Mouse (Mus musculus) liver, adult 2 months (tissue): ENCODE measurements around the gene Gm7849.
"Not testable (repeated sequence)": the region's sequence is repeated elsewhere in the genome, so short reads cannot be mapped to it uniquely, and the experiment has no call there.

Source experiments
- CTCF ChIP-seq: fragments of 200-500 bp; IDR thresholded peaks from 2 replicates; pipeline ENCODE4 v1.5.1; 2011; ENCODE audit warnings: low read depth, low read length, control low read depth
- POLR2A ChIP-seq: fragments of 200-500 bp; IDR thresholded peaks from 2 replicates; pipeline ENCODE4 v1.6.1; 2011; ENCODE audit warnings: low read length, control low read depth; ENCODE audit not compliant: insufficient read depth; ENCODE audit errors: extremely low read depth

- not testable (repeated sequence) for TF ChIP-seq CTCF, POLR2A
Observed at GRCm38 (mm10) chr8:21456460-21456859, at the start of gene Gm7849.
